Mouse (Mus musculus) olfactory bulb, adult 2 months (tissue): Measurements from ENCODE around the gene Nradd.

ENCODE experiments used
- CTCF ChIP-seq: fragments of 200-500 bp; IDR thresholded peaks from 2 replicates; pipeline ENCODE4 v1.5.1; 2012; ENCODE audit warnings: low read depth, mild to moderate bottlenecking, low read length, moderate library complexity; ENCODE audit not compliant: insufficient read depth
- POLR2A ChIP-seq: fragments of 200-500 bp; IDR thresholded peaks from 2 replicates; pipeline ENCODE4 v1.6.1; 2012; ENCODE audit warnings: mild to moderate bottlenecking, low read depth, low read length, moderate library complexity; ENCODE audit not compliant: insufficient read depth

- TF ChIP-seq CTCF (no peak), POLR2A (no peak)
Observed at GRCm38 (mm10) chr9:110583521-110583920, 40.7 kb downstream of the Nradd start.
